Mouse (Mus musculus): ENCODE measurements around the gene Tysnd1.

Tysnd1 gene

GRCm38 (mm10) chr10:61741873-61742272 lies 46.6 kb downstream of the Tysnd1 start:
- DNase-seq = peak; percentile 29

GRCm38 (mm10) chr10:61742336-61742735 lies 47.0 kb downstream of the Tysnd1 start:
- no peak for DNase-seq

DNA sequence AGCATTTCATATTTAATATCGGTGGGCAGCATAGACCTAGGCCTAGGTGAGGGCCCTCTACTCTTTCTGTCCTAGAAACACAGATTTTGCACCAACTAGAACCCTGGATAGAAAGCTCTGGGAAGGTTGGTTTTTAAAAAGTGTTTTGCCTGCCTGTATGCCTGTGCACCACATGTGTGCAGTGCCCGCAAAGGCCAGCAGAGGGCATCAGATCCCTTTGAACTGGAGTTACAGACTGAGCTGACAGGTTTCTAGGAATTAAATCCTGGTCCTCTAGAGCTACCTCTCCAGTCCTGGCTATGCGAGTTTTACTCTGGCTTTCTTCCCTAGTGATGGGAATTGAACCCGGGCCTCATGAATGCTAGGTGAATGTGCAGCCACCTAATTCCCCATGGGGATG lies 49.8 kb downstream of the Tysnd1 start:
- peak; percentile 17 for DNase-seq

DNA sequence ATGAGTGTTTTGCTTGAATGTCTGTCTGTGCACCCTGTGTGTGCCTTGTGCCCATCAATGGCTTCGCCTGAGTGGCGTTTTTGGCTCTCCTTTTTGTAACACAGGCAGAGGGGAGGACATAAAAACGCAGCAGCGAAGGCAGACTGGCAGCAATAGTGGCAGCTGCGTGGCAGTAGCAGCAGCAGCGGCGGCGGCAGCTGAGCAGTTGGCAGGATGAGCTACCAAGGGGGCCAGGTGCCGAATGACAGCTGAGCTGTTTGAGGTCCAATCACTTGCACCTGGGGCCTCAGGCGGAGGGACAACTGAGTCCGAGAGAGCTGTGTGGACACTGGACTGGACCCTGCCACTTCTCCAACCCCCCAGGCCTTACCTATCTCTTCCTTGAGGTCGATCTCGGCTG lies 52.0 kb downstream of the Tysnd1 start:
- no peak for DNase-seq

DNA sequence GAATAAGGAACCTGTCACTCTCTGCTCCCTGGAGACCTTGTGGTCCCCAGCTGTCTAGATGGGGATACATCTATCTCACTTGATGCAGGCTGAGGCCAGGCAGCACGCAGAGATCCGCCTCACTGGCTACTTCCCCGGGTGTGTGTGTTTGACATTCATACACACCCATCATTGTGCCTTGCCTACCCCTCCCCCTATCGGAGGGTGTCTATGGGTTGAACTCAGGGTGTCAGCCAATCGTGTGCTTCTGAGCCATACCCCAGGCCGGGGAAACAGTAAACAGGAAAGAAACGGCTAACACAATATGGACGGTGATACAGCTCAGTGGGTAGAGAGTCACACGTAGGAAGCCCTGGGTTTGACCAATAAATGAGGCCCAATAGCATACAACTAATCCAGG lies 54.7 kb downstream of the Tysnd1 start:
- no peak for DNase-seq

DNA sequence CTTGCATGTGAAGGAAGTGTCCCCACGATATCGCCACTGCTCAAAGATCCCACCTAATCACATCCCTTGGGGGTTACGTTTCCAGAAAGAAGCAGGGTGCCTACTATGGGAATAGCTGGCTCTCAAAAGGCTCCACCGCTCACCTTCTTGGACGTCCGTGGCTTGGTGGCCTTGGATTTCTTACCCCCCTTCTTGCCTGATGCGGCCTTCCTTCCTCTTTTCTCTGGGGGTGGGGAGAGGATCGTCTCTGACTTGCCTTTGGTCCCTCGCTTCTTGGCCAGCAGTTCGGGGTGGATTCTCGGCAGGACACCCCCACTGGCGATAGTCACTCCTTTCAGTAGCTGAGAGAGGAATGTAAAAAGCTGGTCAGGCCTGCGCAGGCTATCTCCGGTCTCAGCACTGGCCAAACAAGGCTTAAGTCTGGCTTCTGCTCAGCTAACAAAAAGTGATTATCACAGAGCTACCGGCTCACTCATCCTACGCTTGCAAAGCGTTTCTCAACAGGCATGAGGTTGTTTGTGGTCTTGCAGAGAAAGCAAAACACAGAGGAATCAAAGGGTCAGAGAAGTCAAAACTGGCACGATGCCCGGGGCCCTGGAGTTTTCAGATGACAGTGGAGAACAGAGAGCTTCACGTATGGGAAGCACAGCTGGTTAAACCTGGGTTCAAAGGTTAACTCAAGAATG lies 56.4 kb downstream of the Tysnd1 start:
- no peak for DNase-seq

Measured in retina, postnatal 1 day (tissue).